Mouse (Mus musculus) retina, embryonic 14.5 days (tissue): ENCODE measurements at regions not wholly inside any gene's neighbourhood (a gene's known extent, or its start where the extent isn't known, plus 50 kb on each side); places are given as distances from the start of the nearest gene placed in this dataset.
A peak's percentile ranks its signal among the peaks of the same experiment; 100 is the strongest.

Experiments
- DNase-seq: peaks from one replicate; pipeline ENCODE4 v3.0.0-alpha.2; 2015; ENCODE audit warnings: low spot score

DNA sequence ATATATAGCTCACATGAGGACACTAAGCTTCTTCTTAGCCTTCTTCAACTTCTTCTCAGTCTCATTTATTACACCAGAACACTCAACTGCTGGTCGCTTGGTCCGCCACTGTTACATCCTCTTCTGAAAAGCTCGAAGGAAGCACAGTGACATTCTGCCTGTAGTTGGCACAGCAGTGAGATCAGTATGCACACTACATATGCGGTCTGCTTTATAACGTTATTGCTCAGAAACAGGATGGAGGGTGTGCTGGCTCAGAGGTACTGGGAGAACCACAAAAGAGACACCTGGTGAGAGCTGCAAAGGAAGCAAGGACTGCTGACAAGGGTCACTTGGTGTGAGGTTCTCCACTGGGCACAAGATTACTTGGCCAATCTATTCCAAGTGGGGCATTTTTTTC is 179.5 kb downstream of the Ets1 start:
- no peak for DNase-seq

- DNase-seq, result no peak
Measured at GRCm38 (mm10) chr9:32816649-32817425, 180.8 kb downstream of the Ets1 start.

- no peak for DNase-seq
Measured at GRCm38 (mm10) chr9:32817442-32818358, 181.7 kb downstream of the Ets1 start.

DNA sequence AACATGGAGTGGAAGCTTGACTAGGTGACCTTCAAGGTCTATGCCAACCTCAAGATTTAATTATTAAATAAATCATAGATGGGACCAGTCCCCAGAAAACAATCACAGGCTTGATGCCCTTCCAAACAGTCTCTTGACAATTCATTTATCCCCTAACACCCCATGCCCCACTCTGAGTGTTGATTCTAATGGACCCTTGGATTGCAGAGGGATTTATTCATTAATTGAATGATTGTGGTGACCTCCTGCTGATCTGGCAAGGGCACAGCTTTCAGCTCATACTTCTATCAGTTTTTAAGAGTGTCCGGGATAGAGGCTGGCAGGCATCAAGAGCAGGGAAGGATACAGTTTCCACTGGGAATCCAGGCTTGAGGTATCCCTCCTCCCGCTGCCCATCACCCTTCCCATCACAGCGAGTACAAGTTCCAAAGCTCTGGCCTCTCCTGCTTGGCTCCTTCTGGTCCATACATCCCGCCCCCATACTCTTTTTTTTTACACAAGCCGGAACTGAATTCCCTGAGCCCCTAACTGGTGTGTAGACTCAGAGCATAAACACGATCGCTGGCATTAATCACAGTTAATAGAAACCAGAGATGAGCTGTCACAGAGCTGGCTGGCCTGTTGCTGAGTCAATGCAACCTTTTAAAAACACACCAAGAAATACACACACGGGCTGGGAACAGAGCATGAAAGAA is 187.6 kb downstream of the Ets1 start:
- no peak for DNase-seq

- no peak for DNase-seq
Measured at GRCm38 (mm10) chr9:32824134-32824531, 188.1 kb downstream of the Ets1 start.

GRCm38 (mm10) chr9:32830268-32830891 is 194.4 kb downstream of the Ets1 start:
- no peak for DNase-seq

DNA sequence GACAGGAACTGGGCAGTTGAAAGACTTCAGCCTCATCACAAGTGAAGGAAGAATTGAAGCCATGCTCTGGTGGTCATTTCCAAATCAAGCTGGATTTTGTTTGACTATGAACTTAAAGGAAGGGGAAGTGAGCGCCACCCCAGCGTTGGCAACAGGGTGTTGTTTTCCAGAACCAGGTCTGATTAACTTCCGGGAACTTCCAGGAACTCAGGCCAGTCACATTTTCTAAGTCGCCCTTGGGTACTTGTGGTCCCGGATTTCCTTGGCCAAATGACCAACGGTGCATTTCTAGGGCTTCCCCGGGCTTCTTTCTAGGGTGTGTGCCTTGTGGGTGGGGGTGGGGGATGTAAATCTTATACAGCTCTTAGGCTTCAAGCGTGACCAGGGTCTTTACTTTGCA is 197.4 kb downstream of the Ets1 start:
- DNase-seq, result no peak

DNA sequence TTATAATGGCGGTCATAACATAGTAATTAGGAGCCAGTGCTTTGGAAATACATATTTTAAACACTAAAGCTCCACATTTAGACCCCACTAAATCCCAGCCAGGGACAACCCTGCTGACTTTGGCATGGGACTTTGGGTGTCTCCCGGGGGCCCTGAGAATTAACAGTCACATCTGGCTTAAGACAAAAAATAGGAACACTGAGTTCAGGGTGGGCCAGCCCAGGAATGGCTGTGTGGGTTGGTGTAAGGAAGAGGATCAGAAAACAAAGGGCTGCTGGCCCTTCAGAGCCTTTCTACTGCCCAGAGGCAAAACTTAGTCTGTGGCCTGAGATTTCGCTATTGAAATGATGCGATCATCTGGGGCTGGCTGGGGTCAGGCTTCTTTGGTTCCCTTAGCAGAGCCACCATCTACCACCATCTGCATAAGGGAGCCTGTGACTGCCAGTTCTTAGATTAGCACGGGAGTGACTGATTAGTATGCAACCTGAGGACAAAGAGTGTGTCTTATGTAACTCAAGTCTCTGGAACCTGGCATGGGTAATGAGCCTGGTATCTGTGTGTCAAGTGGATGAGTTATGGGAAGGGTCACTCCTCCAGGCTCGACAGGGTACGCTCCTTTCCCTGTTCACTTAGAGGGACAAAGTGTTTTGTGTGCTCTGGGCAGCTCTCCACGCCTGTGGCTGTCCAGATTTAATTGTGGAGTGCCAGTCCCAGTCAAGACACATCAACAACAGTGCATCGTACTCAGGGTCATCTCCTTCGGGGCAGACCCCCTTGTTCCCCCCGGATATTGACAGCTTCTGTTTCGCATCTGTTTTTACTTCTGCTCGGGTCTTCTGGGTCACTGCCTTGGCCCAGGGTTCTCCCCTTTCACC is 199.0 kb downstream of the Ets1 start:
- peak; percentile 10 for DNase-seq

- DNase-seq, result peak; percentile 27
Measured at GRCm38 (mm10) chr9:32835626-32835971, 199.6 kb downstream of the Ets1 start.

DNA sequence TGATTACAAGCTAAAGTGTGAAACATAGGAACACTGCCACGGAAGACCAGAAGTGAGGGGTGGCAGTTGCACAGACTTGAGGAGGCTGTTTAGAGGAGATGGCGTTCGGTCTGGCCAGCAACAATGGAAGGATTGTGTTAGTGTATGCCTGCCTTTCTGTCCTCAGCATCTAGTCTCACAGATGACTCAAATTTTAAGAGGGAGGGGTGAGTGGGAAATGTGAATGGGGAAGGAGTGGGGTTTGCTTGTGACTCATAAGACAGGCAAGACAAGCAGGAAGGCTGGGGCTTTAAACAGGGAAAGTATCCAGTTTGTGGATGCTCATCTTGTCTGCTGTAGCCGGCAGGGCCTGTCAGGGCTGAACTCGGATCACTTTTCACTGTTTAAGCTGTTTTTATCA is 200.3 kb downstream of the Ets1 start:
- peak; percentile 12 for DNase-seq

DNA sequence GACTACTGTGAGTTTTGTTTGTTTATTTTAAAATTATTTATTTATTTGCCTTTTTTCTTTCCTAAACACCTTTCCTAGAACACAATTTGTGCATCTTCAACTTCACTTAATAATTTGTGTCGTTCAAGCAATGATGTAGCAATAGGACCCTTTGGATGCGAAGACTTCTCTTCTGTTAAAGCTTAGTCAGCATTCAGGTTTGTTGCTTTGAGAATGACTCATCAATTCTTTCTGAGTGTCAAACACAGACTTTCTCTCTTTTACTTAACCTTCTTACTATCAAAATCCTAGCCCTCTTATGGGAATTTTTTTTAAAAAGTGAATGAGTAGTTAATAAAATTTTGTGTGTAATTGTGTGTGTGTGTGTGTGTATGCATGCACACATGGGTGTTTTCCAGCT is 211.3 kb downstream of the Ets1 start:
- no peak for DNase-seq

DNA sequence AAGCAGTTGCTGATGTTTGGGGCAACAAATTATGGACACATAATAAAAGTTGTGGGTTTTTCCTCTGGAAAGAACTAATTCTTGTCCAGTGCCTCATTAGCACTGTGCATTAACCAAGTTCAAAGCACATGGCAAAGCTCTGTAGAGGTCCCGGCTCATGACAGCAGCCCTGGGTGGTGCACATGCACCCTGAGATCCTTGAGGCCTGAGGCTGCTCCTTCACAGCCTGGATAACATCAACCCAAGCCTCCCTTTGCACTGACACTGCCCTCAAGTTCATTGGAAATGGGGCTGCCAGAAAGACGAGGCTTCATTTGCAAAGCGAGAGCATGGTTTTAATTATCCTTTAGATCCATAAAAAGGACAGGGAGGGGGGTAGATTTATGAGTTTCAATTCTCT is 216.3 kb downstream of the Ets1 start:
- DNase-seq, result no peak

- peak; percentile 18 for DNase-seq
Measured at GRCm38 (mm10) chr9:32863286-32863685, 227.3 kb downstream of the Ets1 start.

DNA sequence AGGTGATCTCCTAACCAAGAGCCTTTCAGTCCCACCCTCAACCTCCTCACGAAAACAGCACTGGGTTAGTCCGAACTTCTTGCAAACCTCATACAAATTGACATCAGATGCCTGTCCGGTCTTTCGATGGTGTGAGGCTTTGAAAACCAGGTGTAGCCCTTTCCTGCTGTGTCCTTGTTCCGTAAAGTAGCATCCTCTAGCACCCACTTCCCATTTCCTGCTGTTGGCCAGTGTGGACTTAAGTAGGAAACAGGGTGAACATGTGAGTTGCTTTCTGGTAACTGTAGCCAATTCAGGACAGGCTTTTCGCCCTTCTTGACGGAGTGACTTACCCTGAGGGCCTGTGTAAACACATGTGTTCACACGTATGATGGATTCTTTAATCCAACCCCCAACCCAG is 232.9 kb downstream of the Ets1 start:
- no peak for DNase-seq

DNA sequence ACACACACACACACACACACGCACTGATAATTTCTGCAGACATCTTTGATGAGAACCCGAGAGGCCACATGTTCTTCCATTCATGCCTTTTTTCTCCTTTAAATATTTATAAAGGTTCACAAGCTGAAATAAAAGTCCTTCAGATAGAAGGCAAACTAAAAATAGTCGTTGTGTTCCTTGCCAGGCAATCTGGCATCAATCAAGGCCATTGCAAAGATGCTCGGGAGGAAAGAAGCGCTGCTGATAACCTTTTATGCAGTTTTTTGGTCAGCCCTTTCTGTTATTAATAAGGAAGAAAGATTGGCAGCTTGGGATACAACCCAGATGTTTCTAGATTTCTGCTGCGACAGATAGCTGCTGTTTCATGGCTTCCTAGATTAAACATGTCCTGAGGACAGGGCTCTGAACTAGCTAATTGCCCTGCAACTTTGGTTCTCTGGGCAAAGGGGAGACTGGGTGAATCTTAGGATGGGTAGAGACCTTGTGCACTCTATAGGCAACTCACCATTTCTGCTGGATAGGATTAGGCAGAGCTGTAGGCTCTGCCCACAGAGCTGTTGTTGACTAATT is 238.4 kb downstream of the Ets1 start:
- no peak for DNase-seq

GRCm38 (mm10) chr9:32882819-32883587 is 247.0 kb downstream of the Ets1 start:
- no peak for DNase-seq

GRCm38 (mm10) chr9:32886008-32886650 is 250.1 kb downstream of the Ets1 start:
- DNase-seq, result no peak

DNA sequence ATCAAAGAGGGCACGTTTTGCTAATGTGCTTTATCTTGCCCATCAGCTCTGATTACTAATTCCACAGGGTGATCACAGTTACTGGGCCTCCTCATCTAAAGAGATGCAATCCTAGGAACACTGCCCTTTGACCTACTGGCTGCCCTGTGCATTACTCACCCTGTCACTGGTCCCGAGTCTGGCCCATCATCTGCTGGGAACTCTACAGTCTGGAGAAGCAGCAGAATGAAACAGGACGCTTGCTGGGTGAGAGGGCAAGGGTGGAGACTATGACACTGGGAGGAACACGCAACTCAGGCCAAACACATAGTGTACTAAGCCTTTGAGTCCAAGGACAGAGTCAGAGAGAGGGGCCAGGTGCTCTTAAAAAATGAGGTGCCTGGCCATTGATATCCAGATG is 263.8 kb downstream of the Ets1 start:
- DNase-seq, result peak; percentile 3

DNA sequence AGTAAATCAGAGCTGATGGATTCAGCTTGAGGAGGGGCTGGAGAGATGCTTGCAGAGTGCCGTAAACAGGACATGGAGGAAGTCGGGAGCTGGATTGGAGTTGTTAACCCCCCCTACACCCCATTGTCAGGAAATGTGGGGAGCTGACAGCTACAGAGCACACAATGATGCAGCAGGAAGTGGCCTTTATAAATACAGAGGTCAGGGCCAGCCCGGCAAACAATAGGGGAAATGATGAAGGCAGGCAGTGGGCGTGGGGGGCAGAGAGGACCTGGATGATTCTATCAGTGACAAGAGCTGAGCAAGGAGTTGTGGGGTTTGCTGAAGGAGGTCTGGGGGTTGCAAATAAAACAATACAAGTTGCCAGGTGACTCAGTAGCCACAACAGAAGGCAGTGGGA is 265.3 kb downstream of the Ets1 start:
- DNase-seq, result peak; percentile 4
